ENCODE assay signal across 13 mouse cellular contexts in genomic region chr7:115941766-115942165, GRCm38 (mm10).
DNase-seq lines count a peak whose midpoint lies in the region; ATAC-seq and TF ChIP-seq lines count a peak whose summit lies in the region.
"Had no signal": no experiment of that assay in that cellular context is flagged by ENCODE, and none has a peak within 500 bp of the region (broad histone marks: within the 10 kb centered on the region; RNA-seq: fewer than 3 reads in every experiment).

No protein-coding gene starts in this region.

- WGBS in intestine, embryonic 14.5 days = 37% methylated on average over 6 of the region's 6 CpGs
- WGBS in intestine, postnatal 0 days = 30% methylated on average over 6 of the region's 6 CpGs
- 12% methylated on average over 6 of the region's 6 CpGs for WGBS in liver, embryonic 15.5 days (ENCODE audit: insufficient replicate concordance)

- TF ChIP-seq CTCF in intestine, postnatal 0 days (IDR thresholded peaks at IDR 0.05; ENCODE audit: low read depth) = no peak
- no peak for TF ChIP-seq CTCF in G1E (IDR thresholded peaks at IDR 0.05; ENCODE audit: low read depth, low read length)

- intact Hi-C loops in left cerebral cortex, postnatal 4 days (cut with DNase I) = no loop called here

- H3K27me3 ChIP-seq in intestine, embryonic 14.5 days (replicated peaks; ENCODE audit: control insufficient read depth, insufficient read depth, low read length) = no peaks in the 10 kb centered on the region
- no peaks in the 10 kb centered on the region for H3K27me3 ChIP-seq in intestine, postnatal 0 days (replicated peaks; ENCODE audit: control insufficient read depth, insufficient read depth, low read length)
- peaks cover 9% of the 10 kb centered on the region; the same call in 1 of the 2 replicates for H3K27me3 ChIP-seq in G1E (ENCODE audit: insufficient read depth, low read length)
- H3K27me3 ChIP-seq in liver, embryonic 15.5 days = no peaks in the 10 kb centered on the region

- no peak overlapping the region for H3K9ac ChIP-seq in intestine, embryonic 14.5 days (ENCODE audit: low read length)
- H3K9ac ChIP-seq in intestine, postnatal 0 days (ENCODE audit: low read depth, low read length) = no peak overlapping the region
- peak overlapping the region; percentile 35; the same call in 1 of the 2 replicates for H3K9ac ChIP-seq in liver, embryonic 15.5 days

- no peaks in the 10 kb centered on the region for H3K36me3 ChIP-seq in intestine, embryonic 14.5 days (ENCODE audit: control insufficient read depth, insufficient read depth, low read length)
- no peaks in the 10 kb centered on the region for H3K36me3 ChIP-seq in intestine, postnatal 0 days (ENCODE audit: control insufficient read depth, insufficient read depth)
- no peaks in the 10 kb centered on the region for H3K36me3 ChIP-seq in G1E (replicated peaks)
- no peaks in the 10 kb centered on the region for H3K36me3 ChIP-seq in liver, embryonic 15.5 days (replicated peaks)

- H3K4me3 ChIP-seq in intestine, embryonic 14.5 days (ENCODE audit: low read depth, low read length) = no peak overlapping the region
- H3K4me3 ChIP-seq in intestine, postnatal 0 days (ENCODE audit: low read depth, low read length) = no peak overlapping the region
- peak overlapping the region; percentile 26; the same call in 1 of the 2 replicates for H3K4me3 ChIP-seq in G1E (ENCODE audit: low read depth, low read length)
- no peak overlapping the region for H3K4me3 ChIP-seq in liver, embryonic 15.5 days (replicated peaks)
- H3K4me3 ChIP-seq: heart, adult 2 months had no signal

- ATAC-seq in intestine, embryonic 14.5 days (replicated peaks; ENCODE audit: low FRiP score, low TSS enrichment, low read depth) = no peak
- ATAC-seq in intestine, postnatal 0 days = no peak
- ATAC-seq in G1E (ENCODE audit: extremely low read depth, insufficient number of reproducible peaks, low FRiP score, poor library complexity, severe bottlenecking) = peak; percentile 99
- ATAC-seq in liver, embryonic 15.5 days (ENCODE audit: insufficient read depth) = peak; percentile 100
- ATAC-seq: forebrain, embryonic 14.5 days; inflammation-experienced regulatory T-cells, adult 6 months had no signal

- H3K4me2 ChIP-seq in intestine, embryonic 14.5 days (ENCODE audit: low read length) = no peak overlapping the region
- no peak overlapping the region for H3K4me2 ChIP-seq in intestine, postnatal 0 days (replicated peaks; ENCODE audit: low read depth)
- peak overlapping the region; percentile 57 for H3K4me2 ChIP-seq in liver, embryonic 15.5 days

- no peaks in the 10 kb centered on the region; the same call in 1 of the 2 replicates for H3K4me1 ChIP-seq in intestine, embryonic 14.5 days (replicated peaks; ENCODE audit: control insufficient read depth, insufficient read depth, low read length)
- H3K4me1 ChIP-seq in intestine, postnatal 0 days (replicated peaks; ENCODE audit: control insufficient read depth, insufficient read depth, low read length) = no peaks in the 10 kb centered on the region
- peaks cover 32% of the 10 kb centered on the region for H3K4me1 ChIP-seq in G1E (ENCODE audit: insufficient read depth, low read depth, low read length)
- H3K4me1 ChIP-seq in liver, embryonic 15.5 days (replicated peaks) = peaks cover 27% of the 10 kb centered on the region

- H3K27ac ChIP-seq in intestine, embryonic 14.5 days (ENCODE audit: low read depth) = no peak overlapping the region
- no peak overlapping the region for H3K27ac ChIP-seq in intestine, postnatal 0 days (ENCODE audit: low read depth, low read length)
- peak overlapping the region; percentile 90 for H3K27ac ChIP-seq in liver, embryonic 15.5 days (replicated peaks)
- H3K27ac ChIP-seq: heart, adult 2 months had no signal

- peak; percentile 53 for DNase-seq in intestine, embryonic 14.5 days (ENCODE audit: low spot score)
- DNase-seq in G1E (ENCODE audit: low spot score) = peak; percentile 59
- peak; percentile 46 for DNase-seq in embryo, embryonic 10.5 days (ENCODE audit: low spot score)
- no peak for DNase-seq in frontal cortex, adult 2 months (ENCODE audit: extremely low spot score in 1 of 2, low spot score in 1 of 2)
- DNase-seq in ovary, postnatal 10 days (ENCODE audit: low spot score) = no peak
- DNase-seq in left cerebral cortex, postnatal 4 days = no peak
- DNase-seq: cerebellum, postnatal 36 days; heart, adult 2 months; thymus, postnatal 4 days had no signal

- 0 out of 2 replicates have a peak, but pooled peaks cover 2% of the 10 kb centered on the region for H3K9me3 ChIP-seq in intestine, embryonic 14.5 days (ENCODE audit: control insufficient read depth, low read length)
- no peaks in the 10 kb centered on the region for H3K9me3 ChIP-seq in intestine, postnatal 0 days (ENCODE audit: control insufficient read depth)
- no peaks in the 10 kb centered on the region for H3K9me3 ChIP-seq in G1E (replicated peaks)
- no peaks in the 10 kb centered on the region for H3K9me3 ChIP-seq in liver, embryonic 15.5 days (replicated peaks)

Comparison
In these comparisons a context has a peak if more than half of its experiments do, and no peak if none do; other contexts are left out.
1. ATAC-seq: peak in G1E (single experiment) and liver, embryonic 15.5 days (single experiment); none in intestine, embryonic 14.5 days (single experiment) and intestine, postnatal 0 days (single experiment).
2. DNase-seq: peak in intestine, embryonic 14.5 days (single experiment), G1E (single experiment) and embryo, embryonic 10.5 days (single experiment); none in frontal cortex, adult 2 months (0 of 2), ovary, postnatal 10 days (single experiment) and left cerebral cortex, postnatal 4 days (single experiment).